In the genomic region with DNA sequence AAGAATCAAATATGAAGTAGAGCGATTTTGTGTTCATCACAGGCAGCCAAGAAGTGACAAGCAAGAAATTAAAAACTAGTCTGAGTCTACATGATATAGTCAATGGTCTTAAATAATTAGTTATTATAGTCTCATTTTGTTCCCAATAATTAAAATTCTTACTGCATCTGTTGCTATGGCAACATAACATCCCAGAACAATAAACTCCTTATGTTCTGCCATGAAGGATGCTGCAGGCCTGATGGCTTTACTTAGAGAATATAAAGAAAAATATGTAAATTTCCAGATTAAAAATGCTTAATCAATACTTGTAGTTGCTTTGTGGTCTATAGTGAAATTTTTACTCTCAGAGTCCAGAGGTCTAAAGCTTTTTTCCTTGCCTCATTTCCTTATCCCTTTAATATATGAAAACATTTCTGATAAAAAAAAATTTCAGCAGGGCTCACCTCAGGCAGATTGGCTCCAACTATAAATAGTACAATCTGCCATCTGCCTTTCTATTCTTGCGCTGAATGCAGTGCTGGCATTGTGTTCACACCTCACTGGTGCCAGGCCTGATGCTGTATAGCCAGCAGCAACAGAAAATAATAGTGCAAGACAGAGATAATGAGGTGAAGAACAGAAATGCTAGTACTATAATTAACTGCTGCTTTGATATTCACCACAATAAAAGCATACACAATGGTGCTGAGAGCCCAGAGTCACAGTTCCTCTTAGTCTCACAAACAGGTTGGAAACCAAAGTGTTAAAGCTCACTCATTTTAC, we compare ENCODE assay signal across 10 mouse cellular contexts.
DNase-seq lines count a peak whose midpoint lies in the region; ATAC-seq and TF ChIP-seq lines count a peak whose summit lies in the region.
"Had no signal": no experiment of that assay in that cellular context is flagged by ENCODE, and none has a peak within 500 bp of the region (broad histone marks: within the 10 kb centered on the region; RNA-seq: fewer than 3 reads in every experiment).

No protein-coding gene starts in this region.

- H3K4me2 ChIP-seq in neural tube, embryonic 14.5 days (ENCODE audit: low read depth, low read length) = no peak overlapping the region
- H3K4me2 ChIP-seq in liver, postnatal 0 days (ENCODE audit: low read depth, low read length) = no peak overlapping the region
- H3K4me2 ChIP-seq: embryonic facial prominence, embryonic 15.5 days had no signal

- WGBS in neural tube, embryonic 14.5 days = 40% methylated on average over 2 of the region's 2 CpGs
- 80% methylated on average over 2 of the region's 2 CpGs for WGBS in liver, postnatal 0 days (ENCODE audit: insufficient replicate concordance)

- no peak overlapping the region for H3K9ac ChIP-seq in neural tube, embryonic 14.5 days (replicated peaks; ENCODE audit: low read depth, low read length)
- no peak overlapping the region for H3K9ac ChIP-seq in liver, postnatal 0 days (replicated peaks)
- H3K9ac ChIP-seq: embryonic facial prominence, embryonic 15.5 days had no signal

- peaks cover 4% of the 10 kb centered on the region; the same call in 1 of the 2 replicates for H3K4me1 ChIP-seq in neural tube, embryonic 14.5 days (ENCODE audit: control insufficient read depth, insufficient read depth, low read length)
- H3K4me1 ChIP-seq in liver, postnatal 0 days (ENCODE audit: insufficient read depth) = peaks cover 3% of the 10 kb centered on the region; the same call in 1 of the 2 replicates
- H3K4me1 ChIP-seq: embryonic facial prominence, embryonic 15.5 days had no signal

- no peaks in the 10 kb centered on the region for H3K36me3 ChIP-seq in neural tube, embryonic 14.5 days (ENCODE audit: control insufficient read depth, insufficient read depth, low read length)
- no peaks in the 10 kb centered on the region for H3K36me3 ChIP-seq in liver, postnatal 0 days (replicated peaks; ENCODE audit: insufficient read depth, low read length)
- H3K36me3 ChIP-seq: embryonic facial prominence, embryonic 15.5 days had no signal

- no peaks in the 10 kb centered on the region for H3K27me3 ChIP-seq in neural tube, embryonic 14.5 days (ENCODE audit: control insufficient read depth, insufficient read depth, low read length)
- no peaks in the 10 kb centered on the region for H3K27me3 ChIP-seq in liver, postnatal 0 days (ENCODE audit: insufficient read depth, low read length)
- H3K27me3 ChIP-seq: embryonic facial prominence, embryonic 15.5 days had no signal

- H3K9me3 ChIP-seq in neural tube, embryonic 14.5 days (ENCODE audit: control insufficient read depth, low read length) = no peaks in the 10 kb centered on the region
- H3K9me3 ChIP-seq in liver, postnatal 0 days (ENCODE audit: low read length) = no peaks in the 10 kb centered on the region
- H3K9me3 ChIP-seq: embryonic facial prominence, embryonic 15.5 days had no signal

- ATAC-seq in neural tube, embryonic 14.5 days (ENCODE audit: low read depth) = peak; percentile 85
- ATAC-seq in activated CD4-positive, CD25-positive, alpha-beta regulatory T cell, adult 4 months = no peak
- ATAC-seq in liver, postnatal 0 days = no peak

- no peak for TF ChIP-seq CTCF in layer of hippocampus, adult 2 months (conservative IDR thresholded peaks at IDR 0.05)
- TF ChIP-seq CTCF in liver, postnatal 0 days (IDR thresholded peaks at IDR 0.05; ENCODE audit: low read depth) = no peak

- peak; percentile 94 for DNase-seq in cerebellum, adult 9-10 months
- DNase-seq in heart, adult 18-20 months = peak; percentile 45 to 76
- DNase-seq in layer of hippocampus, adult 2 months (ENCODE audit: low spot score in 2 of 2) = peak; percentile 56 to 60
- no peak for DNase-seq in lung, postnatal 14 days
- no peak for DNase-seq in liver, postnatal 0 days
- DNase-seq in kidney, adult 11 months = no peak

- peak overlapping the region; percentile 64 for H3K27ac ChIP-seq in layer of hippocampus, adult 2 months
- peak overlapping the region; percentile 61; the same call in 1 of the 2 replicates for H3K27ac ChIP-seq in neural tube, embryonic 14.5 days (ENCODE audit: low read depth, low read length)
- no peak overlapping the region for H3K27ac ChIP-seq in liver, postnatal 0 days (ENCODE audit: low read depth)
- H3K27ac ChIP-seq: embryonic facial prominence, embryonic 15.5 days had no signal

- TF ChIP-seq EP300 in liver, postnatal 0 days (IDR thresholded peaks at IDR 0.05; ENCODE audit: low read depth) = no peak

- H3K4me3 ChIP-seq in layer of hippocampus, adult 2 months = no peak overlapping the region
- H3K4me3 ChIP-seq in neural tube, embryonic 14.5 days (ENCODE audit: low read depth, low read length) = no peak overlapping the region
- no peak overlapping the region for H3K4me3 ChIP-seq in liver, postnatal 0 days (ENCODE audit: low read depth, low read length)
- H3K4me3 ChIP-seq: embryonic facial prominence, embryonic 15.5 days; myocyte had no signal

Comparison
In these comparisons a context has a peak if more than half of its experiments do, and no peak if none do; other contexts are left out.
1. DNase-seq: peak in cerebellum, adult 9-10 months (single experiment), heart, adult 18-20 months (2 of 2) and layer of hippocampus, adult 2 months (2 of 2); none in lung, postnatal 14 days (single experiment), liver, postnatal 0 days (single experiment) and kidney, adult 11 months (single experiment).